Mouse (Mus musculus) thymus, postnatal 36 days (tissue): ENCODE measurements around the gene Sypl2.

Experiments used
- DNase-seq, 2 experiments: peaks; one replicate each; pipeline ENCODE4 v3.0.0; 2022; ENCODE audit warnings: mixed read lengths in 2 of 2

Gene Sypl2

DNA sequence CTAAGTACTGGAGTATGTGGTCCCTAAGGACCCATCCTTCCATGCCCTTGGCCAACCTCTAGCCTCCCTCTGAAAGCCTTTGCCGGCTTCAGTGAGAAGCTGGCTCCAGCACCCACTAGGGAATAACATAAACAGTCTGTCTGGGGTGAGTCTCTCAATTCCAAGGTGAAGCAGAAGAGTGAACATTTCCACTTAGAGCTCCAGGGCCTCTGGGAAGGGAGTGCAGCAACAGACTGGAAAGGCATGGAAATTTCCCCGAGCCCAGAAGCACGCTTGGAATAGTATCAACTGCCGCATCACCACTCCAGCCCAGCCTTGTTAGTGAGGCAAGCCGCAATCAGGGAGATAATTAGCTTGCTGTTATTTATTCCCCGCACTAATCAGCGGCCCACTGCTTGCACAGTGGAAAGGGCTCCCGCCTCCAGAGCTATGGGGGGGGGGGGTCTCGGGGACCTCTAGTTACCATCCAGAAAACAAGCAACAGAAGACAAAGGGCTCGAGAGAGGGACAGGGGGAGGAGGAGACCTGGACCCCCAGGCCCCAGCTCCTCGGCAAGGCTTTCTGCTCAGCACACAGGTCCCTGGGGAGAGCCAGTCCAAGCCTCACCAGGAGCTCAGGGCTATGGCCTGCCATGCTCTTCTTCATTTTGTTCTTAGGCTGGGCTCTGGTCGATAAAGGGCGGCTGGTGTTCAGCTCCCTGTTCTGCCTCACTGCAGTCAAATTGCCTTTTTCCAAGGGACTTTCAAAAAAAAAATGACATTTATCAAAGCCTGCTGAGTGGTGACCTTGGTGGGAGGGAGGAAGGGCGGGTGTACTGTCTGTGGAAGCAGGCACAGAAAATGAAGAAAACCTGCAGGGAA lies 51.5 kb downstream of the Sypl2 start:
- no peak for DNase-seq

DNA sequence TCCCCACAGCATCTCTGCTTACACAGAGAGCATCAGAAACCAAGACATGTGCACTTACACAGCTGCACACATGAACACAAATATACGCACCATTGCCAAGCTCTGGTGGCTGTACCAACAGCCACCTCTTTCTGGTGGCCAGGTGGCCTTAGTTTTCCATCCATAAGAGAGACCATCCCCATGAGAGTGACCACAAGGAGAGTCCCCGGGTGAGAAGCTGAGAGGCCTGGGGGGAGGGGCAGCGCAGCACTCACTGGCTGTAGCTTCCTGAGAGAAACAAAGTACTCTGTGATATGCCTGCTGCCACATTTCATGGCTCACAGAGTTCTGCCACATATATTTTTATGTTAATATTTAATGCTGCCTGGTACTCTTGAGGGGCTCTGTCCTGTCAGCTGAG lies 57.2 kb downstream of the Sypl2 start:
- DNase-seq: no peak

DNA sequence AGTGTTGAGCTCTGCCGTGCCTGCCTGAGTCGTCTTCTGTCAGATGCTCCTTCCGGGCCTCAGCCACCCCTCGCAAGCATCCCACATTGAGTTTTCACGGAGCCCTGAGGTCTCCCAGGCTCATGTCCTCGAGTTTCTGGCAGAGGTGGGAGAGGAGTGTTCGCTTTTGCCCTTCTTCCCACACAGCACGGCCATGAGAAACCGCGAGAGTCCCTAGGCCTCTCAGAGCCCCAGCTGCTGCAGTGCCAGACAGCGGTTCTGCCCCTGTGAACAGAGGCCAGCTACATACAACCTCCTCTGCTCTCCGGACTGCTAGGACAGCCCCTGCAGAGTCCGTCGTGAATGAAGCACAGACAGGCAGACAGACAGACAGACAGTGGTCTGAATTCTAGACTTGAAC lies 58.9 kb downstream of the Sypl2 start:
- DNase-seq: no peak

DNA sequence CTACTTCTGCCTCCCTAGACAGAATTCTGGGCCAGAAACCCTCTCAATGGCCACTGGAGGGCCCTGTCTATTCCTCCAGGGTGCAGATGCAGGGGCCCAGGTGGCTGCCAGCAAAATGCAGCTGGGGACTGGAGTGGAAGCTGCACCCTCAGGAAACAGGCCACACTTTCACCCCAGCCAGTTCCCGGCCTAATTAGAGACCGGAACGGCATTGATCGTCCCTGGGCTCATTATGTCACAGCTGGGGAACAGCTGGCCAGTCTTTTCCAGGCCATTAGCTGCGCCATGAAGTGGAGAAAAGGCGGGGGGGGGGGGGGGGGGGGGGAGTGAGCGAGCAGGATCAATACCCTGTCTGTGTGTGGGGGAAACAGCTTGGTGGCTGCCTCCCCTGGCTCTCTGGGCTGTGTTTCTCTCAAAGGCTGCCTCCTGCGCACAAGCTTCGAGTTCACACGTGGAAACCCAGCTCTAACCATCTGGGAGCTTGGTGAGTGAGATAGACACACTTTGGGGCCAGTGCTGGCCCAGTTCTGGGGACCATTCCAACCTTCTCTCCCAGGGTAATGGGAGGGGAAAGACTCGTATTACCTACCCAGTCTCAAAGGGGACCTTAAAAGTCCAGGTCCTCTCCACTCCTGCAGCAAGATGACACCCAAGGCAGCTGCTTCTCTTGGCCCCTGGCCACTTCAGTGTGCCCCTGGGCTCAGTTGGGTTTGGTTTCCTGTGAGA lies 59.8 kb downstream of the Sypl2 start:
- peak in 1 of 2 experiments; percentile 51 for DNase-seq

DNA sequence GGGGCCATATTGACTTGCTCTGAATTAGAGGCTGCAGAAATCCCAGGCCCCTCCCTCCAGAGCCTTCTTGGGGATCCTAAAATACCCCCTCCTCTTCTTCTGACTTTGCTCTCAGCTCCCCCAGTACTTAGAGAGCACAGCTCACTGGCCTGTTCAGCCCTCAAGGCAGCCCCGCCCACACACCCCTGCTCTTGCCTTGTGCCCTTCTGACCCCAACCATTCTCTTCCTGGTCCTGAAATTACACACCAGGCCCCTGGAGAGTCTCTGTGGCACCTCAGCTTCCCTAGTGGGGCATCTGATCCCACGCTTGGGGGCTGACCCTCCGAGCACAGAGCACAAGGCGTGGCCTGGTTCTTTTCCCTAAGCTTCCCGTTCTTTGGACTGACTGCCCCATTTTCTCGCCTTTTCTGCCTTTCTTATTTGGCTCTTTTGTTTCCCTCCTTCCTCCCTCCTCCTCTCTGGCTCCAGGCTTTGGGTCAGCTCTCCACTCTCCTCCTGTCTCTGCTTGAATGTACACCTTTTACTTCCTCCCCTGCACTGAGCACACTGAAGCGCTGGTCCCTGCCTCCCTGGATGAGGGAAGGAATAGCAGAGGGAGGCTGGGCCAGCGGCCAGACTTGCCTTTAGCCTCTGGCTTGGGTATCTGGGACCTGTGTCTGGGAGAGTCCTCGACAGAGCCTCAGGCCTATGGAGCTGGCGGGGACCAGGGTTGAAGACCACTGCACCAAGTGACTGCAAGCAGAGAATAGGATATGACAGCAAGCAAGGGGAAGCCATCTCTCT lies 60.7 kb downstream of the Sypl2 start:
- DNase-seq: no peak

DNA sequence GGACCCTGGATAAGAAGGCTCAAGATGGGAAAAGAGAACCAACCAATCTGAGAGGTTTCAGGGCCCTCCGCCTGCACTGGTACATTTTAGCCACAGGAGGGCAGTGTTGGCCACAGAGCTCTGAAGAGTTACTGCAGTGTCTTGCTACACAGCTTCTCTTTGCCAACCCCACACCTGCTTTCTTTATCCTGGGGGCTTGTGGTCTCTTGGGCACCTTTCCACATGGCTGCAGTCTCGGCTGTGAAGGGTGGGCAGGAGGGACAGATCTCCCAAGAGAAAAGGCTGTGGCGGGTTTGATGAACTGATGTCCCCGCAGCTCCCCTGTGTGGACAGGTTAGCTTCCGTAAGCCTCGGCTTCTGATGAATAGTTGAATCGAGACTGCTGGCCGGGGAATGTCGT lies 61.6 kb downstream of the Sypl2 start:
- peak; percentile 72 to 73 for DNase-seq

DNA sequence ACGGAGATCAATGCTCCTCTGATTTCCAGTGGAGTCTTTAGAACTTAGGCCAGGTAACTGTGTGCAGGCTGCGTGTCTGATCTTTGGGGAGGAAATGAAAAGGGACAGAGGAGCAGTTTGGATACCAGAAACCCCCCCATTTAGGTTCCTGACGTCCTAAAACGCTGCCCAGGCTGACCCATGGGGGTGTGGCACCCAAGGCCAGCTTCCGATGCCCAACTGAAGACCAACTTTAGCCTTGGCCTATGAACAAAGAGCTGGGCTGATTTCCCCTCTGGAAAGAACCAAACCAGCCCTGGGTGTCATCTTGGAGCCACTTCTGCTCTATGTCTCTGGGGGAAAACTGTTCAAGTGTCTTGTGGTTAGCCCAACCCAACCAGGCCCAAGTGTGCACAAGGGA lies 62.4 kb downstream of the Sypl2 start:
- DNase-seq: no peak
